Mouse (Mus musculus) liver, embryonic 14.5 days (tissue): ENCODE results near the gene Klhdc9.

Experiments
- CTCF ChIP-seq: IDR thresholded peaks from 2 replicates; pipeline ENCODE4 v1.5.1; 2016; ENCODE audit warnings: antibody characterized with exemption, low read depth, control low read depth
- EP300 ChIP-seq: IDR thresholded peaks from 2 replicates; pipeline ENCODE4 v1.6.1; 2016; ENCODE audit warnings: antibody characterized with exemption, low read depth

- TF ChIP-seq EP300: no peak
- TF ChIP-seq CTCF: no peak
Measured at GRCm38 (mm10) chr1:171346095-171346450, 14.5 kb downstream of the Klhdc9 start.
